Mouse (Mus musculus) hindbrain, embryonic 15.5 days (tissue): ENCODE measurements around the gene Cacng4. TPM values are rescaled to one million over a fixed set of nuclear protein-coding genes. Genes with fewer than 3 reads are reported as not detected.

Source experiments
- polyA plus RNA-seq: library from polyadenylated mRNA; unstranded; fragments of >200 nt; fragmentation: Nextera tagmentation; extraction: Ambion mirVana; gene quantifications from 2 replicates; pipeline ENCODE4 v1.2.1, GENCODE M21; 2015

Cacng4 gene
- polyA plus RNA-seq, 1 experiment from 2014 or later, result 81.1 TPM

Other genes starting within 250 kb of the Cacng4 start
- gene Helz, start 246.6 kb downstream of the Cacng4 start, polyA plus RNA-seq, result 15.4 and 16.8 TPM in 2 replicates
- gene Cacng1, start 78.0 kb downstream of the Cacng4 start, polyA plus RNA-seq, result 0.38 and 0.43 TPM in 2 replicates
- 10.7 and 11.5 TPM in 2 replicates for gene Cacng5, start 120.5 kb upstream of the Cacng4 start, polyA plus RNA-seq